Comparison of ENCODE assay signal across 8 mouse cellular contexts in the genomic region with DNA sequence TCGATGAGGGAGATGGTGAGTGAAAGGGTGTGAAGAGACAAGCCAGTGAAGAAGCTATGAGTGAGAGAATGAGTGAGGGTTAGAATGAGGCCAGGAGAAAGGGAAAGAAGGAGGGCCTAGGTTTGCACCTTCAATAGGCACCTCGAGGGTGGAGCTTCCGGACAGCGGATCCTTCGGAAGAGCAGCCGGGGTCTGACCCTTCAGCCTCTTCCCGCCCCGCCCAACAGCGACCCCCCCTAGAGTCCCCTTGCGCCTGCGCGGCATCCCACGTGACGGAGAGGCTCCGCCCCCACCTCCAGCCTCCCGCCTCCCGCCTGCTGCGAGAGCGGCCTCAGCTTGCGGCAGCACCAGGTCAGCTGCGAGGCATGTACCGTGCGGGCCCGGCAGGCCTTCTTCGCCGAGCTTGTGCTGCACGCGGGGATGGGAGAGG. TPM values are rescaled to one million over a fixed set of nuclear protein-coding genes. Genes with fewer than 3 reads are reported as not detected.
A peak's percentile ranks its signal among the peaks of the same experiment; 100 is the strongest.
DNase-seq lines count a peak whose midpoint lies in the region; ATAC-seq and TF ChIP-seq lines count a peak whose summit lies in the region.

A gene (plus strand): TSS at position 275 of the 430 bp plus-strand sequence.

- H3K9me3 ChIP-seq in ES-E14 (ENCODE audit: control insufficient read depth, insufficient read depth, low read depth, low read length), result no peaks in the 10 kb centered on the region
- H3K9me3 ChIP-seq in forebrain, postnatal 0 days (ENCODE audit: low read length), result no peaks in the 10 kb centered on the region
- H3K9me3 ChIP-seq in neural tube, embryonic 15.5 days (replicated peaks), result no peaks in the 10 kb centered on the region

- peak; percentile 93 for TF ChIP-seq POLR2A in cerebellum, adult 2 months (IDR thresholded peaks at IDR 0.05; ENCODE audit: borderline replicate concordance, insufficient read depth, low read length)

- H3K4me2 ChIP-seq in forebrain, postnatal 0 days (ENCODE audit: low read depth), result peak within 1 kb of the TSS; percentile 85
- peak within 1 kb of the TSS; percentile 81 for H3K4me2 ChIP-seq in neural tube, embryonic 15.5 days

- peak; percentile 78 for DNase-seq in ES-E14 (ENCODE audit: low read depth, low spot score)
- DNase-seq in cerebellum, adult 2 months, result peak; percentile 91 to 93
- peak; percentile 95 for DNase-seq in forebrain, postnatal 0 days
- peak; percentile 93 to 94 for DNase-seq in heart, postnatal 36 days
- peak; percentile 87 to 90 for DNase-seq in layer of hippocampus, adult 18-20 months (ENCODE audit: low spot score in 2 of 2)
- DNase-seq in lung, adult 18-20 months, result peak; percentile 90 to 91
- peak; percentile 98 for DNase-seq in testis, postnatal 10 days (ENCODE audit: low spot score)

- no peak for TF ChIP-seq CTCF in cerebellum, adult 2 months (IDR thresholded peaks at IDR 0.05; ENCODE audit: borderline replicate concordance, insufficient read depth, low read depth, low read length)
- 0 out of 2 replicates have a peak, but pooled peaks have one; percentile 10 for TF ChIP-seq CTCF in forebrain, postnatal 0 days (IDR thresholded peaks at IDR 0.05; ENCODE audit: low read depth)

- no peaks in the 10 kb centered on the region for H3K27me3 ChIP-seq in cerebellum, adult 2 months (ENCODE audit: control insufficient read depth, insufficient read depth, low read length)
- H3K27me3 ChIP-seq in forebrain, postnatal 0 days (ENCODE audit: insufficient read depth, low read length), result no peaks in the 10 kb centered on the region
- H3K27me3 ChIP-seq in neural tube, embryonic 15.5 days (replicated peaks), result 0 out of 2 replicates have a peak, but pooled peaks cover 7% of the 10 kb centered on the region

- H3K36me3 ChIP-seq in ES-E14 (ENCODE audit: control insufficient read depth, insufficient read depth, low read length, poor library complexity, severe bottlenecking), result peaks cover 3% of the 10 kb centered on the region; the same call in 1 of the 2 replicates
- no peaks in the 10 kb centered on the region for H3K36me3 ChIP-seq in forebrain, postnatal 0 days (ENCODE audit: insufficient read depth)
- H3K36me3 ChIP-seq in neural tube, embryonic 15.5 days, result peaks cover 4% of the 10 kb centered on the region; the same call in 1 of the 2 replicates

- H3K9ac ChIP-seq in ES-E14 (ENCODE audit: insufficient read depth, low read depth, low read length, poor library complexity, severe bottlenecking), result peak within 1 kb of the TSS; percentile 77
- peak within 1 kb of the TSS; percentile 83 for H3K9ac ChIP-seq in forebrain, postnatal 0 days
- peak within 1 kb of the TSS; percentile 94 for H3K9ac ChIP-seq in neural tube, embryonic 15.5 days (replicated peaks)

- ATAC-seq in forebrain, postnatal 0 days, result peak; percentile 95
- ATAC-seq in neural tube, embryonic 15.5 days (ENCODE audit: low FRiP score), result peak; percentile 96

- intact Hi-C loops in heart, postnatal 36 days (cut with DNase I), result loop anchor here (2.0 kb wide), 1 partner anchor 33 kb away; no protein-coding TSS in a partner anchor

- peaks cover 4% of the 10 kb centered on the region in 2 experiments; a peak in 3 of 4 replicates for H3K4me1 ChIP-seq in ES-E14 (ENCODE audit: control insufficient read depth in 2 of 2, insufficient read depth in 2 of 2, low read length in 2 of 2, poor library complexity in 1 of 2)
- peaks cover 11% of the 10 kb centered on the region for H3K4me1 ChIP-seq in cerebellum, adult 2 months (ENCODE audit: control insufficient read depth, insufficient read depth, low read length)
- peaks cover 13% of the 10 kb centered on the region for H3K4me1 ChIP-seq in forebrain, postnatal 0 days (ENCODE audit: insufficient read depth)
- peaks cover 47% of the 10 kb centered on the region for H3K4me1 ChIP-seq in neural tube, embryonic 15.5 days

- H3K27ac ChIP-seq in ES-E14 (ENCODE audit: insufficient read depth, low read depth, low read length, poor library complexity, severe bottlenecking), result no peak within 1 kb of the TSS
- H3K27ac ChIP-seq in cerebellum, adult 2 months (ENCODE audit: insufficient read depth, low read length), result peak within 1 kb of the TSS; percentile 88
- peak within 1 kb of the TSS; percentile 82 for H3K27ac ChIP-seq in forebrain, postnatal 0 days (ENCODE audit: low read depth, low read length)
- peak within 1 kb of the TSS; percentile 81 for H3K27ac ChIP-seq in neural tube, embryonic 15.5 days (replicated peaks)

- H3K4me3 ChIP-seq in ES-E14 (ENCODE audit: insufficient read depth in 1 of 2, low read depth in 1 of 2, low read length in 2 of 2, poor library complexity in 1 of 2, severe bottlenecking in 1 of 2), result peak within 1 kb of the TSS; percentile 56 to 73
- peak within 1 kb of the TSS; percentile 72 for H3K4me3 ChIP-seq in cerebellum, adult 2 months (replicated peaks; ENCODE audit: insufficient read depth, low read depth, low read length)
- H3K4me3 ChIP-seq in forebrain, postnatal 0 days (ENCODE audit: low read depth, low read length), result peak within 1 kb of the TSS; percentile 81
- H3K4me3 ChIP-seq in neural tube, embryonic 15.5 days (replicated peaks), result peak within 1 kb of the TSS; percentile 84

- under 1% methylated on average over 28 of the region's 28 CpGs for WGBS in cerebellum, adult 2 months
- WGBS in forebrain, postnatal 0 days, result under 1% methylated on average over 26 of the region's 28 CpGs
- WGBS in neural tube, embryonic 15.5 days, result 1% methylated on average over 25 of the region's 28 CpGs

- in situ Hi-C loops in ES-E14 (cut with MboI; ENCODE audit: low sequenced_read_pairs in 2 of 2, unreplicated experiment in 2 of 2), result no loop called here

TF ChIP-seq in ES-E14, 5 proteins besides CTCF, POLR2A, EP300 and RAD21:
- TF ChIP-seq ZC3H11A (IDR thresholded peaks at IDR 0.05; ENCODE audit: borderline replicate concordance, low read depth, low read length) (no peak), MAFK (IDR thresholded peaks at IDR 0.05; ENCODE audit: insufficient read depth, low read depth, low read length) (no peak), CHD2 (IDR thresholded peaks at IDR 0.05; ENCODE audit: low read depth, low read length) (no peak), ZNF384 (IDR thresholded peaks at IDR 0.05; ENCODE audit: low read depth, low read length) (no peak), HCFC1 (IDR thresholded peaks at IDR 0.05; ENCODE audit: borderline replicate concordance, insufficient read depth, low read length) (no peak)

RNA-seq across cellular contexts. Expression of the gene that starts here (rescaled TPM):
- 48.5 and 64.7 TPM in 2 replicates for total RNA-seq in ES-E14 (2012; rRNA removed)
- 101 and 106 TPM in 2 replicates for polyA plus RNA-seq in cerebellum, adult 2 months (2012; rRNA removed)
- 117 and 162 TPM in 2 replicates for total RNA-seq in forebrain, postnatal 0 days (2014; rRNA removed)
- 69.6 and 73.8 TPM in 2 replicates for polyA plus RNA-seq in forebrain, postnatal 0 days (2015; fragmentation: Nextera tagmentation; extraction: Ambion mirVana)
- 10 to 100 TPM; 17.2 to 20.2 TPM for total RNA-seq in heart, postnatal 36 days (2021)
- total RNA-seq in layer of hippocampus, adult 18-20 months (2021), result 100 to 1,000 TPM in 1 of 2 experiments, 10 to 100 TPM in 1; 86.9 to 100 TPM
- polyA plus RNA-seq in neural tube, embryonic 15.5 days (2015; fragmentation: Nextera tagmentation; extraction: Ambion mirVana), result 86.2 and 89.1 TPM in 2 replicates
